Comparison of ENCODE assay signal across 7 mouse cellular contexts in the genomic region with DNA sequence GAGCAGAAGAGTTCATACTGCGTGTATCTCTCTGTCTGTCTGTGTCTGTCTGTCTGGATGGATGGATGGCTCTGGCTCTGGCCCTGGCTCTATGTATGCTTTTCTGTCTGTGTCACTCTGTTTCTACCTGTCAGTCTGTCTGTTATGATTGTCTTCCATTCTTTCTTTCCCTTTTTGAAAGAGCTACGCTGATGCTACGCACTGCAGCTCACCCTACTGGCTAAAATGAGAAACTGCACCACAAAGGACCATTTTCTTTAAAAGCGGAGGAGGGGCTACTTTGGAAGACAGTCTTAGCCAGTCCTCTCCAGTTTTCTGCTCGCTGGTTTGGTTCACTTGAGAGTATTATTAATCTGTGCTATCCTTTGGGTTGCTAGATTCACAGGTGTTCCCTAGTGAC.
DNase-seq lines count a peak whose midpoint lies in the region; ATAC-seq and TF ChIP-seq lines count a peak whose summit lies in the region.

No protein-coding gene starts in this region.

- H3K9ac ChIP-seq in lung, embryonic 14.5 days = no peak overlapping the region

- H3K36me3 ChIP-seq in lung, embryonic 14.5 days (ENCODE audit: insufficient read depth) = no peaks in the 10 kb centered on the region

- DNase-seq in left cerebral cortex, postnatal 14 days (ENCODE audit: low spot score in 2 of 2) = peak; percentile 37 to 40
- DNase-seq in left cerebral cortex, postnatal 4 days = no peak
- DNase-seq in ES-CJ7 (ENCODE audit: low read depth, low spot score) = peak; percentile 54
- DNase-seq in adrenal gland, postnatal 36 days = peak; percentile 30 to 45
- DNase-seq in induced T-regulatory cell, adult 2 months (ENCODE audit: low read depth) = peak; percentile 79
- DNase-seq in lung, embryonic 14.5 days = peak; percentile 92
- peak; percentile 18 to 53 for DNase-seq in thymus, postnatal 10 days (ENCODE audit: low spot score in 2 of 2)

- WGBS in lung, embryonic 14.5 days = 19% methylated on average over 5 of the region's 5 CpGs

- H3K27me3 ChIP-seq in lung, embryonic 14.5 days (ENCODE audit: insufficient read depth, low read length) = 0 out of 2 replicates have a peak, but pooled peaks cover 10% of the 10 kb centered on the region

- H3K4me1 ChIP-seq in lung, embryonic 14.5 days (ENCODE audit: insufficient read depth) = peaks cover 2% of the 10 kb centered on the region; the same call in 1 of the 2 replicates

- ATAC-seq in lung, embryonic 14.5 days (ENCODE audit: insufficient read depth) = no peak

- no peak overlapping the region for H3K4me2 ChIP-seq in lung, embryonic 14.5 days

- peak; percentile 93 for TF ChIP-seq CTCF in lung, embryonic 14.5 days (IDR thresholded peaks at IDR 0.05; ENCODE audit: low read depth)

- H3K4me3 ChIP-seq in lung, embryonic 14.5 days (ENCODE audit: low read depth, low read length) = no peak overlapping the region

- H3K27ac ChIP-seq in lung, embryonic 14.5 days (ENCODE audit: low read depth) = no peak overlapping the region

- intact Hi-C loops in left cerebral cortex, postnatal 14 days (cut with DNase I) = loop anchor here (10.0 kb wide), 1 partner anchor 101 kb away; no protein-coding TSS in a partner anchor
- intact Hi-C loops in left cerebral cortex, postnatal 4 days (cut with DNase I) = loop anchor here (5.0 to 10.0 kb wide), 2 partner anchors 91 to 229 kb away; no protein-coding TSS in a partner anchor

- no peaks in the 10 kb centered on the region for H3K9me3 ChIP-seq in lung, embryonic 14.5 days (ENCODE audit: low read depth, low read length)
